Mouse (Mus musculus) ovary, adult 18-20 months (tissue): ENCODE measurements around the gene Glmn.

ENCODE experiments used
- DNase-seq: peaks from one replicate; pipeline ENCODE4 v3.0.0; 2022; ENCODE audit warnings: low spot score, mixed read lengths

Gene Glmn

GRCm38 (mm10) chr5:107516087-107516486, 81.6 kb downstream of the Glmn start:
- no peak for DNase-seq

- DNase-seq: no peak
Measured at GRCm38 (mm10) chr5:107515453-107515852, 82.2 kb downstream of the Glmn start.

- no peak for DNase-seq
Measured at GRCm38 (mm10) chr5:107513583-107513982, 84.1 kb downstream of the Glmn start.

- DNase-seq: no peak
Measured at GRCm38 (mm10) chr5:107511326-107511725, 86.4 kb downstream of the Glmn start.

GRCm38 (mm10) chr5:107510503-107510902, 87.2 kb downstream of the Glmn start:
- no peak for DNase-seq

GRCm38 (mm10) chr5:107507321-107507720, 90.4 kb downstream of the Glmn start, which contains the start of gene Gm42669:
TSS of gene Gm42669 (plus strand) at chr5:107507621.
- DNase-seq: no peak

GRCm38 (mm10) chr5:107500741-107501140, 96.9 kb downstream of the Glmn start:
- DNase-seq: no peak

- DNase-seq: no peak
Measured at GRCm38 (mm10) chr5:107499891-107500535, 97.7 kb downstream of the Glmn start.
